Comparison of ENCODE assay signal across 20 mouse cellular contexts in genomic region chr10:39026529-39026928, GRCm38 (mm10).
"Had no signal": no experiment of that assay in that cellular context is flagged by ENCODE, and none has a peak within 500 bp of the region (broad histone marks: within the 10 kb centered on the region; RNA-seq: fewer than 3 reads in every experiment).

No protein-coding gene starts in this region.

- DNase-seq: kidney, adult 18-20 months; kidney, adult 9 months; kidney, postnatal 14 days; kidney, postnatal 4 days; left cerebral cortex, postnatal 4 days; liver, postnatal 0 days; lung, postnatal 10 days; lung, postnatal 4 days; right cerebral cortex, adult 18-20 months; right cerebral cortex, postnatal 14 days; right cerebral cortex, postnatal 4 days; thymus, postnatal 25 days had no signal

- H3K9ac ChIP-seq: limb, embryonic 12.5 days; limb, embryonic 15.5 days; liver, embryonic 14.5 days; liver, postnatal 0 days; lung, embryonic 15.5 days; neural tube, embryonic 12.5 days; neural tube, embryonic 15.5 days had no signal

- H3K4me2 ChIP-seq: limb, embryonic 12.5 days; limb, embryonic 15.5 days; liver, embryonic 11.5 days; lung, embryonic 15.5 days; neural tube, embryonic 12.5 days; neural tube, embryonic 15.5 days had no signal

- ATAC-seq: liver, postnatal 0 days had no signal

- H3K36me3 ChIP-seq: neural tube, embryonic 12.5 days; neural tube, embryonic 15.5 days had no signal

- H3K27ac ChIP-seq: limb, embryonic 12.5 days; limb, embryonic 15.5 days; liver, embryonic 14.5 days; lung, embryonic 15.5 days; neural tube, embryonic 12.5 days; neural tube, embryonic 15.5 days; stomach, postnatal 0 days had no signal

- H3K4me3 ChIP-seq: limb, embryonic 12.5 days; limb, embryonic 15.5 days; lung, embryonic 15.5 days; neural tube, embryonic 12.5 days; neural tube, embryonic 15.5 days had no signal

- H3K9me3 ChIP-seq: limb, embryonic 12.5 days; limb, embryonic 15.5 days; lung, embryonic 15.5 days; neural tube, embryonic 12.5 days; neural tube, embryonic 15.5 days had no signal

- H3K4me1 ChIP-seq: lung, embryonic 15.5 days; neural tube, embryonic 12.5 days had no signal

- H3K27me3 ChIP-seq: limb, embryonic 12.5 days; limb, embryonic 15.5 days; lung, embryonic 15.5 days; neural tube, embryonic 12.5 days; neural tube, embryonic 15.5 days had no signal
